Mouse (Mus musculus): Measurements from ENCODE around the gene Eml3.
A peak's percentile ranks its signal among the peaks of the same experiment; 100 is the strongest.
"Not testable (repeated sequence)": the region's sequence is repeated elsewhere in the genome, so short reads cannot be mapped to it uniquely, and the experiment has no call there.

Eml3 gene

GRCm38 (mm10) chr19:8929224-8930088, at the start of gene Eml3, which contains the start of gene Rom1:
TSS of gene Eml3 (plus strand) at chr19:8929552.
TSS of gene Rom1 (minus strand) at chr19:8929356.
- DNase-seq (ENCODE audit: extremely low spot score), result peak; percentile 91

GRCm38 (mm10) chr19:8880311-8881033, 48.9 kb upstream of the Eml3 start, which contains the start of gene Uqcc3:
TSS of gene Uqcc3 (minus strand) at chr19:8880923.
- peak; percentile 88 for DNase-seq (ENCODE audit: extremely low spot score)

- DNase-seq (ENCODE audit: extremely low spot score), result no peak
These were observed 48.3 kb upstream of the Eml3 start for GRCm38 (mm10) chr19:8881034-8881392.

GRCm38 (mm10) chr19:8883616-8884015, 45.7 kb upstream of the Eml3 start, which contains the start of the genes Lbhd1 and Gm49403:
TSS of gene Lbhd1 (plus strand) at chr19:8883732.
TSS of gene Gm49403 (plus strand) at chr19:8883930.
- no peak for DNase-seq (ENCODE audit: extremely low spot score)

- DNase-seq (ENCODE audit: extremely low spot score), result peak; percentile 54
These were observed 42.3 kb upstream of the Eml3 start for GRCm38 (mm10) chr19:8886916-8887584.

- DNase-seq (ENCODE audit: extremely low spot score), result peak; percentile 40
These were observed 41.5 kb upstream of the Eml3 start for GRCm38 (mm10) chr19:8887585-8888463.

- DNase-seq (ENCODE audit: extremely low spot score), result peak; percentile 97
These were observed 40.6 kb upstream of the Eml3 start, which contains the start of the genes 1810009A15Rik and Gm49416 for GRCm38 (mm10) chr19:8888511-8889385. TSS of gene 1810009A15Rik (plus strand) at chr19:8888853. TSS of gene Gm49416 (plus strand) at chr19:8888926.

- peak; percentile 90 for DNase-seq (ENCODE audit: extremely low spot score)
These were observed 36.3 kb upstream of the Eml3 start, which contains the start of gene Ints5 for GRCm38 (mm10) chr19:8892829-8893766. TSS of gene Ints5 (plus strand) at chr19:8893005.

GRCm38 (mm10) chr19:8895397-8895960, 33.9 kb upstream of the Eml3 start:
- no peak for DNase-seq (ENCODE audit: extremely low spot score)

GRCm38 (mm10) chr19:8896231-8896630, 33.1 kb upstream of the Eml3 start:
- not testable (repeated sequence) for DNase-seq (ENCODE audit: extremely low spot score)

- DNase-seq (ENCODE audit: extremely low spot score), result peak; percentile 37
These were observed 32.0 kb upstream of the Eml3 start for GRCm38 (mm10) chr19:8897211-8897864.

GRCm38 (mm10) chr19:8897865-8898495, 31.4 kb upstream of the Eml3 start, which contains the start of gene Ganab:
TSS of gene Ganab (plus strand) at chr19:8898071.
- DNase-seq (ENCODE audit: extremely low spot score), result peak; percentile 95

GRCm38 (mm10) chr19:8898576-8898975, 30.8 kb upstream of the Eml3 start:
- DNase-seq (ENCODE audit: extremely low spot score), result no peak

GRCm38 (mm10) chr19:8899079-8899478, 30.3 kb upstream of the Eml3 start:
- no peak for DNase-seq (ENCODE audit: extremely low spot score)

GRCm38 (mm10) chr19:8903412-8903811, 25.9 kb upstream of the Eml3 start:
- DNase-seq (ENCODE audit: extremely low spot score), result no peak

GRCm38 (mm10) chr19:8908531-8908930, 20.8 kb upstream of the Eml3 start:
- no peak for DNase-seq (ENCODE audit: extremely low spot score)

GRCm38 (mm10) chr19:8911810-8912209, 17.5 kb upstream of the Eml3 start:
- DNase-seq (ENCODE audit: extremely low spot score), result no peak
